Comparison of ENCODE assay signal across 27 mouse cellular contexts in the genomic region with DNA sequence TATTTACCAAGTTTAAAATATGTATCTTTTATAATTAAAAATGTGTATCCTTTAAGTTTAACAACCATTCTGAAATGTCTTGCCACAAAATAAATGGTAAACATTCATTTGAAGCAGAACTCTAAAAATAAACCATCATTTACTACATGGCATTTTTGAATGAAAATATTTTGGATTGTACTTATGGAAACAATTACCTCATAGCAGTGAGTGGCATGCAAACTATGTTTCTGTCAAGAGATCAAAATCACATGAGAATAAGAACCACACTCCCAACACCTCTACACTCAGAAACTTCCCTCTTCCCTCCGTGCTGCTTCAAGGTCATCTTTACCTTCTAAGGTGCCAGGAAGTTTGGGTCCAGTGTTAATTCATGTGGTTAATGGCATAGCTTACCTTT.
"Had no signal": no experiment of that assay in that cellular context is flagged by ENCODE, and none has a peak within 500 bp of the region (broad histone marks: within the 10 kb centered on the region; RNA-seq: fewer than 3 reads in every experiment).

No protein-coding gene starts in this region.

- DNase-seq: cerebellum, adult 9-10 months; cerebellum, adult 9-11 months; cerebellum, postnatal 10 days; cerebellum, postnatal 14 days; cerebellum, postnatal 25 days; cerebellum, postnatal 36 days; embryo, embryonic 11 days; forebrain, postnatal 0 days; gastrocnemius, adult 2 months; gastrocnemius, postnatal 10 days; gastrocnemius, postnatal 14 days; gastrocnemius, postnatal 25 days; gastrocnemius, postnatal 36 days; heart, adult 11 months; heart, adult 18-20 months; heart, adult 2 months had no signal

- ATAC-seq: forebrain, embryonic 13.5 days; forebrain, embryonic 14.5 days; forebrain, embryonic 15.5 days; forebrain, embryonic 16.5 days; forebrain, postnatal 0 days had no signal

- H3K4me3 ChIP-seq: embryonic facial prominence, embryonic 10.5 days; embryonic facial prominence, embryonic 12.5 days; embryonic facial prominence, embryonic 13.5 days; embryonic facial prominence, embryonic 15.5 days; erythroblast, embryonic 14.5 days; forebrain, embryonic 10.5 days; forebrain, embryonic 12.5 days; forebrain, embryonic 13.5 days; forebrain, embryonic 15.5 days; gastrocnemius, adult 2 months; heart, adult 2 months had no signal

- H3K9me3 ChIP-seq: embryonic facial prominence, embryonic 10.5 days; embryonic facial prominence, embryonic 12.5 days; embryonic facial prominence, embryonic 13.5 days; embryonic facial prominence, embryonic 15.5 days; forebrain, embryonic 10.5 days; forebrain, embryonic 12.5 days; forebrain, embryonic 13.5 days; forebrain, embryonic 15.5 days had no signal

- H3K27ac ChIP-seq: embryonic facial prominence, embryonic 10.5 days; embryonic facial prominence, embryonic 12.5 days; embryonic facial prominence, embryonic 13.5 days; embryonic facial prominence, embryonic 15.5 days; forebrain, embryonic 10.5 days; forebrain, embryonic 12.5 days; forebrain, embryonic 13.5 days; forebrain, embryonic 15.5 days; gastrocnemius, adult 2 months; heart, adult 2 months had no signal

- H3K9ac ChIP-seq: embryonic facial prominence, embryonic 12.5 days; embryonic facial prominence, embryonic 13.5 days; embryonic facial prominence, embryonic 15.5 days; forebrain, embryonic 12.5 days; forebrain, embryonic 13.5 days; forebrain, embryonic 15.5 days; forebrain, postnatal 0 days had no signal

- H3K36me3 ChIP-seq: embryonic facial prominence, embryonic 10.5 days; embryonic facial prominence, embryonic 12.5 days; embryonic facial prominence, embryonic 13.5 days; embryonic facial prominence, embryonic 15.5 days; forebrain, embryonic 10.5 days; forebrain, embryonic 12.5 days; forebrain, embryonic 15.5 days had no signal

- H3K27me3 ChIP-seq: embryonic facial prominence, embryonic 12.5 days; embryonic facial prominence, embryonic 13.5 days; embryonic facial prominence, embryonic 15.5 days; forebrain, embryonic 12.5 days; forebrain, embryonic 13.5 days; forebrain, embryonic 15.5 days had no signal

- H3K4me1 ChIP-seq: embryonic facial prominence, embryonic 10.5 days; embryonic facial prominence, embryonic 12.5 days; embryonic facial prominence, embryonic 13.5 days; embryonic facial prominence, embryonic 15.5 days; forebrain, embryonic 10.5 days; forebrain, embryonic 12.5 days; forebrain, embryonic 13.5 days; forebrain, embryonic 15.5 days had no signal

- H3K4me2 ChIP-seq: embryonic facial prominence, embryonic 12.5 days; embryonic facial prominence, embryonic 13.5 days; embryonic facial prominence, embryonic 15.5 days; forebrain, embryonic 12.5 days; forebrain, embryonic 13.5 days; forebrain, embryonic 15.5 days had no signal
